Mouse (Mus musculus): ENCODE data around the gene Zcchc3.
A peak's percentile ranks its signal among the peaks of the same experiment; 100 is the strongest.

Zcchc3 gene

DNA sequence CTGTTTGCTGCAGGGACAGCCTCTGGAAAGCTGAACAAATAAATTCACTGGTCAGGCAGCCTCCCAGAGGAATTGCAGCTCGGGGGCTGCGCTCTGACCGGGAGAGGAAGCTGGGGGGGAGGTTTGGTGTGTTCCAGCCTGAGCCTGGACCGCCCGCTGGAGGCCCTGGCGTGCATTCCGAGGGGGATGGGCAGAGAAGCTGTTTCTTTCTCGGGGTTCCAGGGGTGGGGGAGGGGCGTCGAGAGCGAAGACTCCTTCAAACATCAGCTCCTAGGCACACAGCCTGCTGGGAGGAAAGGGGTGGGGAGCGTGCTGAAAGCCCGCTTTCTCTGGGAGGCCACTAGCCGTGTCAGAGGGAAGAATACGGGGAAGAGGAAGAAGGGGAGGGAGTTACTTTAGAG lies 3.9 kb downstream of the Zcchc3 start:
- no peak for DNase-seq (ENCODE audit: low read depth in 2 of 2, low spot score in 2 of 2)

DNA sequence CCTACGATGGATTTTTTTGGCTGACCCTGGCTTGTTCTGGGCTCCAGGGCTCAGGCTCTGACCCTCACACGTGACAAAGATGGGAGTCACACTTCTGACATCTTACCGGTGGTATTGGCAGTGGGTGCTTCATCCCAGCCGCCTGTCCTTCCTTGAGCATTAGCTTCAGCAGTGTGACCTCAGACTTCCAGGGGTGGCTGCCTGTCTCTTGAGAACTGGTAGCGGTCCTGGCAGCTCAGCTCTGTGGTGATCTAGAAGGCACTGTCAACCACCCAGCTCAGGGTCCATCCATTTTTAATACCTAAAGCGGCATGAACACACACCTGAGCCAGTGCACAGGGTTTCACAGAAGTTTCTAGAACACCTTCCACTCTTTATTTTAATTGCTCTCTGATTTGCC lies 5.0 kb downstream of the Zcchc3 start:
- DNase-seq (ENCODE audit: low read depth in 2 of 2, low spot score in 2 of 2) = no peak

DNA sequence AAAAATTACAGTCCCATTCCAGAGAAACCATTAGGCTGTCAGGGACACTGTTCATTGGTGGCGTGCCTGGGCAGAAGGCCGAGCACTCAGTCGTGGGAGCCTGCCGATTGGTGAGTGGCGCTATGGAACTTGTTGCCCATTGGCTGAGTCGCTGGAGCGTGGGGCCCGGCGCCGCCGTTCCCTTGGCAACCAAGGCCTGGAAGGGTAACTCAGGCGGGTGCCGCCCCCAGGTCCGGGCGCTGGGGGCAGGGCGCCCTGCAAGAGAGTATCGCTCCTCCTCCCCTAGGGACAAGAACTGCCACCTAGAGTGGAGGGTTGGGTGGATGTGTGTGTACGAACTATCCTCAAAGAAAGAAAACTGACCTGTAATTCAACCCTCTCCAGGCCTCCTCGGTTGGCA lies 8.7 kb downstream of the Zcchc3 start:
- peak; percentile 40 to 44 for DNase-seq (ENCODE audit: low read depth in 2 of 2, low spot score in 2 of 2)

DNA sequence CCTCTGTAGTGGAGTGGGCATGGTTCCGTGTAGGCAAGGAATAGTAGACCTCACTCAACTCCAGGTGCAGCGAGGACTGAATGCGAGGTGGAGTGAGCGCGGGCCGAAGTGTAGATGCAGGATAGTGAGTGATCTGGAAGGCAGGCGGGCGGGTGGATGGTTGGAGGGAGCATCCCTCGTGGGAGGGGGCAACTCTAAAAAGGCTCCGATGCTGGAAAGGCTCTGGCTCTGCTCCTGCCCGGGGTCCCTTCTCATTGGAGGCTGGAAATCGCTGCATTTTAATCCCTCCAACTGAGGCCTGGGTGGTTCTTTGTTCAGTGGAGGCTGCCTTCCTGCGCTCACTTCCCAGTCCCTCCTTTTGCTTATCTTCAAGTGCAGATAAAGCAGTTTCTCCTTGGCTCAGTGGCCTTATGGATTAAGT lies 15.7 kb downstream of the Zcchc3 start:
- no peak for DNase-seq (ENCODE audit: low read depth in 2 of 2, low spot score in 2 of 2)

DNA sequence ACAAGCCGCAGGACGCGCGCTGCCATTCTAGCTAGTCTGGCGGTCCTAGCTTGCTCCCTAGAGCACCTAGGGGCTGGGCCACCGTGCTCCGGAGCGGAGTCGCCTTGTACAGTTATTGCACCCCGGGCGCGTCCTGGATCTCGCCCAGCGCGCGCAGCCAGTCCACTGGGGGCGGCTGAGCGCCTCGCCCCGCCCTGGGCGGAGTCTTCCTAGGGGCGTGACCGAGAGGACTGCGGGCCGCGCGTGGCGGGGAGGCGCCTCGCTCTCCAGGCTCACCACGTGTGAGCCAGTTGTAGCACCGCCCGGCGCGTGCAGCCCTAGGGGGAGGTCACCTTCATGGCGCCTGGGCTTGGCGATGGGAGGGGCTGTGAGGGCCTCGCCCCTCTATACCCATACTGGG lies 16.1 kb downstream of the Zcchc3 start:
- DNase-seq (ENCODE audit: low read depth in 2 of 2, low spot score in 2 of 2) = peak; percentile 73 to 75

DNA sequence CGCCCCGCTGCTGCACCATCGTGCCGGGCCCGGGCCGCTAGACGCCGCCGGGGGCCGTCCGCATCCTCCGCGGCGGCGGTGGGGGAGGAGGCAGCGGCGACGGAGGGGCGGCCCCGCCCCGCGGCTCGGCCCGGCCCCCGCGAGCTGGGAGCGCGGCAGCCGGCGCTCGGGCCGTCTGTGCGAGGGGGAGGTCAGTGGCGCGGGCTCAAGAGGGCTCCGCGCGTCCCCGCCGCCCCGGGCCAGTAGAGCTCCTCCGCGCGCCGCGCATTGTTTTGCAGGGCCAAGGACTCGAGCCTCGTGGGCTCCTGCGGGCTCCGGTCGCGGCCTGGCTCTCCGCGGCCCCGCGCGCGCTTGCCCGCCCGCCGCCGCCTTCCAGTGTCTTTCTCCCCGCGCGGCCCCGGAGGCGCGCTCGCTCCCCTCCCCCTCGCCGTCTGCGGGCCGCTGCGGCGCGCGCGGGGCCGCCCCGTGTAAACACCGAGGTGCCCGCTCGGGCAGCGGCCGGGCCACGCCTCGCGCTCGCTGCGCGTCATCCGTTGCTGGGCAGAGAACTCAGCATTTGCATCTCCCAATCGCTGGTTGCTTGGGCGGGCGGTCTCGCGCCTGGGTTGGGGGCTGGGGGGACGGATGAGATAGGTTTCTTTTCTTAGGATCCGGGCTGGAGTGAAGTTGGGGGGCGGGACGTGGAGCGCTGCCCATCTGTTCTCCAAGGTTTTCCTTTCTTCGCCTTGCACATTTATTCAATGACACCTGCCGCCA lies 17.0 kb downstream of the Zcchc3 start, which contains the start of gene Sox12:
Gene Sox12, minus strand, starts transcription at position 384 of the 756 bp plus-strand sequence.
- DNase-seq (ENCODE audit: low read depth in 2 of 2, low spot score in 2 of 2) = peak; percentile 85 to 94

DNA sequence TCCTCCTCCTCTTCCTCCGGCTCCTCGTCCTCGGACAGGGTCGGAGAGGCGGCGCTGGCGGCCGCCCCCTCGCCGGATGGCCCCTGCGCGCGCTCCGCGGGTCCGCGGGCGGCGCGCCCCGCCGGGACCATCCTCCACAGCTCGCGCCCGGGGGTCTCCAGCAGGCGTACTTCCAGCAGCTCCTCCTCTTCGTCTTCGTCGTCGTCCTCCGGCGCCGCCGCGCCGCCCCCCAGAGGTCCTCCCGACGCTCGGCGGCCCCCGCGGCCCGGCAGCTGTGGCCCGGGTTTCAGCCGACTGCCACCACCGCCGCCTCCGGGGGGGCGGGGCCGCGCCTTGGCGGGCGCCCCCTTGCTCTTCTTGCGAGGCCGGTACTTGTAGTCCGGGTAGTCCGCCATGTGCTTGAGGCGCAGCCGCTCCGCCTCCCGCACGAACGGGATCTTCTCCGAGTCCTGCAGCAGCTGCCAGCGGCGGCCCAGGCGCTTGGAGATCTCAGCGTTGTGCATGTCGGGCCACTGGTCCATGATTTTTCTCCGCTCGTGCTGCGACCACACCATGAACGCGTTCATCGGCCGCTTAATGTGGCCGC lies 17.7 kb downstream of the Zcchc3 start:
- peak; percentile 45 to 47 for DNase-seq (ENCODE audit: low read depth in 2 of 2, low spot score in 2 of 2)

DNA sequence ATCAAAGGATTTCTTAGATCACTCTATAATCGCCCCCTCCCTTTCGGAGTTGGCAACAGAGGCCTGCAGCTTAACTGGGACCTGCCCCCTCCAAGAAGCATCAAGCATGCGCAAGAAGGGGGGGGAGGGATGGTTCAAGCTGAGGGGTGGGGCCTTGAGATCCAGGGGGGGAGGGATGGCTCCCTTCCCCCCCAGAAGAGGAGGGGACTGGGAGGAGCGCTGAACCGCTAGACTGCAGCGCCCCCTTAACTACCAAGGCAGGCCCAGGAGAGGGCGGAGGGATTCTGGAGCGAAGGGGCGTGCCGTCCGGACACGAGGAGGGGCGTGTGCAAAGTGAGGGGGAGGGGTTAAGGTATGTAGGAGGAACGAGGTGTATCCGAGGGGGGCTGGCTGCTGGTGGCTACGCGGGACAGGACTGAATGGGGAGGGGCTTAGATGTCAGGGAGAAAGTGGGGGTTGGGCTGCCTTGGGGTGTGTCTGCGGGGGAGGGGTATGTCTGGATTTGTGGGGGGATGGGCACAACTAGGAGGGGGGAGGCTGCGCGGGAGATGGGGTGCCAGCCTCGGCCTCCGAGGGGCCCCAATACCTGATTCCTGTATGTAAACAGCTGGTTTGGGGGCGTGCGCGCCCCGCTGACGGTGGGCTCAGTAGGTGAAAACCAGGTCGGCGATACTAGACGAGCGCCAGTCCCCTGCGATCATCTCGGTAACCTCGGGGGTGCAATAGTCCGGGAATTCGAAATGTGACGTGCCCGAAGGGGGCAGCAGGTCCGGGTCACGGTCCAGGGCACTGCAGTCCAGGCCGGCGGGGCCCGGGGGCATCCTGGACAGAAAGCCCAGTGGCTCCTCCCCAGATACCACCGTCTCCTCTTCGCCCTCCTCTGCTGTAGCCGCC lies 18.5 kb downstream of the Zcchc3 start:
- peak; percentile 30 to 50 for DNase-seq (ENCODE audit: low read depth in 2 of 2, low spot score in 2 of 2)

DNA sequence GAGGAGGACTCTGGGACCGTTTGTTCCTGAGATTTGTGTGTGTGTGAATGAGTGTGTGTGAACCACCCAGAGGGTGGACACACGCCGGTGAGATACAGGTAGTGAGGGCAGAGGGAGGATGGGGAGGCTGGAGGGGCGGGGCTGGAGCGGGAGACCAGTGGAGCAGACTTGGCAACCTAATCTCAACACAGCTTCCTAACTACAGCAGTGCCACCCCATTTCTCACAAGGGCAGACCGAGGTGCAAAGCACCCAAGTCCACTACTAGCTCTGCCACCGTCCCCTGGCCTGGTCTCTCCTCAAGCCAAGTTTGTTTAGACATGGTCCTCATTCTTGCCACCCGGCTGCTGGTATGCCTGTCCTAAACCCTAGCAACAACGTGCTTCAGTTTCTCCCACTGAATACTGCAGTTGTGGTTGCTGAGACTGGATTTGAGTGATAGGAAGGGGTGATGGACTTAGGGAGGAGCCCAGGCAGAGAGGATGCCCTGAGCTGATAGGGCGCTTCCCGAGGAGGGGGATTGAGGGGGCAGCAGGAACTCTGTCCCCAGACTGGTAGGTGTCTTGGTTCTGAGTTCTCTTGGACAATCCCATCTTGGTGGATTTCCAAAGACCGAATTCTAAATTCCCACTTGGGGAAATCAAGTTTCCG lies 19.4 kb downstream of the Zcchc3 start:
- no peak for DNase-seq (ENCODE audit: low read depth in 2 of 2, low spot score in 2 of 2)

DNA sequence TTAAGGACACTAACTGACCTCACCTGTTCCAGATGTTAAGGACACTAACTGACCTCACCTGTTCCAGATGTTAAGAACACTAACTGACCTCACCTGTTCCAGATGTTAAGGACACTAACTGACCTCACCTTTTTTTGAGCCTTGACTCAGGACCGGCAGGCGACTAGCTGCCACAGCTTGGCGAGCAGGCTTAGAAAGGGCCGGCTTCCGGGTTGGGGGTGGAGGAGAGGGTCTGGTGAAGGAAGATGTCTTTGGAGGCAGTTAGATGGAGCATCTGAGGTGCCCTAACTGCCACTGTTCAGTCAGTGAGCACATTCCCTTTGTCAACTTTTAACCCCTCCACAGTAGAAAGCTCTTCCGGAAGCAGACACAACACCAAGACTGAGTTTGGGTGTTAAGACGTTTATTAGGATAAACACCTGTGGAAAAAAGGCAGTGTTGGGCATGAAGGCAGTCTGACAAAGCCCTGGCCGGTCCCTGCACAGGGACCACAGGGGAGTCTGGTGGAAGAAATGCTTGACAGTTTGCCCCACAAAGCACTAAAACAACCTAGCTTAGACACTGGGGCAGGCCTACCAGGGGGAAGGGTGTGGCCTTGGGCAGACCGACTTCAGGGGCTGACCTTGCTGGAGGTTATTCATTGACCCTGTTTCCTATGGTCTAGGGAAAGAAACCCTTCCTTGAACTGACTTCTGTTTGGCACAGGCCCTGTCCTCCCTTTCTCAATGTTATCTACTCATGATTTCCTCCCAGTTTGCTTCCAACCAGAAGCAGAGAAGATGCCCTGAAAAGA lies 21.4 kb downstream of the Zcchc3 start:
- no peak for DNase-seq (ENCODE audit: low read depth in 2 of 2, low spot score in 2 of 2)

DNA sequence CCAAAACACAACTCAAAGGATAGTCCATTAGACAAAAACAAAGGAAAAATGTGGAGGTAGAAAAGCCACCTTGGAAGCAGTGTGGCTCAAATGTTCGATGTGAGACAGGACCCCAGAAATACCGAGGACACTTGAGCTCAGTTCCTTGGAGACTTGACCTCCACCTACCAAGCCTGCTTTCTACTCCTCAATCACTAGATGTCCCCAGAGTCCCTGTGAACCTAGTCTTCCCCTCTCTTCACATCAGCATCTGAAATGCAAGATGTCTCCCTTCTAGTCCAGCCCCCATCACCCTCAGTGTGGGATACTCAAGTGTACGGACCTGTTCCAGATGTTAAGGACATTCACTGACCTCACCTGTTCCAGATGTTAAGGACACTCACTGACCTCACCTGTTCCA lies 22.0 kb downstream of the Zcchc3 start:
- DNase-seq (ENCODE audit: low read depth in 2 of 2, low spot score in 2 of 2) = peak in 1 of 2 experiments; percentile 37

DNA sequence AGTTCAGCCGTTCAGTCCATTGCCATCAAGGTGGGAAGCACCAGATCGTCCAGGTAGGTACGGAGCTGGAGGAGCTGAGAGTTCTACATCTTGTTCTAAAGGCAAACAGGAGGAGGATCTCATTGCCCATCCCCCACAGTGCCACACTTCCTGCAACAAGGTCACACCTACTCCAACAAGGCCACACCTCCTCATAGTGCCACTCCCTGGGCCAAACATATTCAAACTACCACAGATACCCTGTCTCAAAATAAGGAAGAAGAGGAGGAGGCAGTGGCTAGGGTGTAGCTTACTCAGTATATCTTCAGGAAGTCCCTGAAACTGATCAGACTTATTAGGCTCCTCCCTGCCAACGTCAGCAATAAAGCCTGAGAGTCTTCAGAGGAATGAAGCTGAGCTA lies 30.6 kb downstream of the Zcchc3 start:
- DNase-seq (ENCODE audit: low read depth in 2 of 2, low spot score in 2 of 2) = no peak

DNA sequence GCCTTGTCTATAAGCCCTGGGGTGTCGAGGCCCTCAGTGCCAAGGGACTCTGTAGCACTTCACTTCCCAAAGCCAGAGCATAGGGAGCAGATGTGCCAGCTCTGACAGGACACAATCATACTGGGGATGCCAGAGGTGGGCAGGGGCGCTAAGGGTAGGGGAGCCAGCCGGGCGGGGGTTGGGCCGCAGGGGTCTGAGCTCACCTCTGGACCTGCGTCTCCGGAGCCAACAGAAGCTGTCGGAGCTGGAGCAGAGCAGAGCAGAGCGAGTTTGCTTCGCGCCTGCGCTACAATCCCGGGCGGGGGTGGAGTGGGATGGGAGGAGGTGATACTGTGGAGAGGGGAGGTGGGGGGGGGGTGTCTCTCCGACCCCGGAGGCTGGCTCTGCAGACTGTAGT lies 38.5 kb downstream of the Zcchc3 start, which contains the start of gene Nrsn2:
Gene Nrsn2, minus strand, starts transcription at position 294 of the 397 bp plus-strand sequence.
- DNase-seq (ENCODE audit: low read depth in 2 of 2, low spot score in 2 of 2) = no peak

DNA sequence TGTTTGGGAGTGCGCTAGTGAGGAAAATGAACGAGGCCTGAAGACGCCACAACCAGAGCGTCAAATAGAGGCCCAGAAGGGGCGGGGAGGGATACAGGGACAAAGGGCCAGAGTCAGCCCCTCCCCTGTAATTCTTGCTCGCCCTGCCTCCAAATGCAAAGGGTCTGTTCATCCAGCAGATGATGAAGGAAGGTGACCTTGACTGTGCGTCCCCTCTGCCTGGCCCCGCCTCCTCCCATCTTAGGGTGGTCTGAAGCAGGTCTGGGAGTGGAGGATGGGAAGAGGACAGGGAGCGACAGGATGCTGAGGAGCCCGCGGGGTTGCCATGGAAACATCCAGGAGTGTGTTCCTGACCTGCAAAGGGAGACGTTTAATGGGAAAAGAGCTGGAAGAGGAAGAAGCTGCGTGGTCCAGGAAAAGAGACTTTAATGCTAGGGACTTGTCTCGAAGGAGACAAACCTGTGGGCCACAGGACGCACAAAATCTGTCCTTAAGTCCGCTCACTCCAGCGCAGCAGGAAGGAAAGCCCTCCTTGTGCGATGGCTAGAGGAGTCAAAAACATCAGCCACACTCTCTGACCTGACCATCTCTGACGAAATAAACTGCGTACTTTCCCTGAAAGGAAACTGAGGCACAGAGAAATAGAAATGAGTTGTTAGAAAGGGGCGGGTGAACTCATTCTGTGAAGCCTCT lies 39.0 kb downstream of the Zcchc3 start:
- DNase-seq (ENCODE audit: low read depth in 2 of 2, low spot score in 2 of 2) = no peak

DNA sequence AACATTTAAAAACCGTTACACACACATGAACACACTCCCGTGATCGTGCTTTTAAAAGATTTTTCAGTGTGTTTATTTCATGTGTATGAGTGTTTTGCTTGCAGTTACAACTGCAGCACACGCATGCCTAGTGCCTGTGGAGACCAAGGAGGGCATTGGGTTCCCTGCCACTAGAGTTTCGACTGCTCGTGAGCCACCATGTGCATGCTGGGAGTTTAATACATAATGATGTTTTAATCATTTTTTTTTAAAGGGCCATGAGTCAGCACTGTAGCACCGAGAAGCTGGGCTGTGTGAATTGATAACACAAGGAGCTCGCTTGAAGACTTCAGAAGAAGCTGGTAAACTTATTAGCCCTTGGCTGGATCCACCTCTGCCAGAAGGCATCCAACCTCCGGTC lies 41.3 kb downstream of the Zcchc3 start:
- DNase-seq (ENCODE audit: low read depth in 2 of 2, low spot score in 2 of 2) = no peak

DNA sequence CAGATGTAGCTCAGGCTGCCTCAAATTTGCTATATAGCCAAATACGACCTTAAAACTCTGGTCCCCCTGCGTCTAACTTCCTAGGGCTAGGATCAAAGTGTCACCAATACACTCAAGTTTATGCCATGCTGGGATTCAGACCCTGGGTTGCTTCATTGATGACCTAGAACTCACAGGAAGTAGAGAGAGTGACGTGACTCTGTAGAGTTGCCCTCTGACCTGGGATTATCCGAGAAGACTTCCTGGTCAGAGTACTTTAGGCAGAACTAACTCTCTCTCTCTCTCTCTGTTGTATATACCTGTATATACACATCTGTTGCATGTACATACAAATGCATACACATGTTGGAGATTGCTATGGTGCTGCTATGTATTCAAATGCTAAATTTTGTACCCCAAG lies 42.2 kb downstream of the Zcchc3 start:
- DNase-seq (ENCODE audit: low read depth in 2 of 2, low spot score in 2 of 2) = no peak

DNA sequence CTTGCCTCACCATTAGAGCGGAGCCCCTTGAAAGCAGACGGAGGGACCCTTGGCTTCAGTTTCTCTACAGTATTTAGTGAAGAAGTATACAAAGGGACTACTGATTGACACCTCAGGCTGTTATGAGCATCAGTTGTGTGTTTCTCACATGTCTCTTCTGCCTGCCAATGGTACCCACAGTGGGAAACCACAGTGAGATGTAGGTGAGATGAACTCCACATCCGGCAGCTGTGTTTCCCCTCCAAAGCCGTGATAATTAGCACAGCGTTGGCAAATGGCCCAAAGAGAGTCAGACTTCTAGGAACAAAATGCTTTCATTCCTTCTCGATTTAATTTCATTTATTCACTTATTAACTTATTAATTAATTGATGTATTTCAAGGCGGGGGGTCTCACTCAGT lies 42.7 kb downstream of the Zcchc3 start:
- DNase-seq (ENCODE audit: low read depth in 2 of 2, low spot score in 2 of 2) = peak in 1 of 2 experiments; percentile 49

DNA sequence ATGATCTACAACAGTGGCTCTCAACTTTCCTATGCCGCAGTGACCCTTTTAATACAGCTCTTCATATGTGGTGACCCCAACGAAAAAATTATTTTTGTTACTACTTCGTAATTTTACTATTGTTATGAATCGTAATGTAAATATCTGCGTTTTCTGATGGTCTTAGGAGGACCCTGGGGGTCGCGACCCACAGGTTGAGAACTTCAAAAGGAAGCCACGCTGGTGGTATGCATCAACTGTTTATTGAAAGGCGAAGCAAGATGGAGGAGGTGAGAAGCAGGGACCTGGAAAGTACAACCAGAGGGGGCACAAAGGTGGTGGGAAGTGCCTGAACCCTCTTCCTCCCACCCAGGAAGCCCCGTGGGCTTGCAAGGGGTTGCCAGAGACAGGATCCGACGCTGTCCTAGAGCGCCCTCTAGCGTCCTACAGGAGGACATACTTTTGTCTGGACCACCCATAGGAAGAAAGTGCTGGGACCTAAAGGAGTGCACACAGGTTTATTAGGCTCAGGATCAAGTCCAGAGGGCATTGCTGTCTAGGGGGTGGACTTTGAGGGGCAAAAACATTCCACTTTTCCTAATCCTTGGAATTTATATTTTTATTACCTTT lies 46.2 kb downstream of the Zcchc3 start:
- DNase-seq (ENCODE audit: low read depth in 2 of 2, low spot score in 2 of 2) = peak; percentile 59 to 67

DNA sequence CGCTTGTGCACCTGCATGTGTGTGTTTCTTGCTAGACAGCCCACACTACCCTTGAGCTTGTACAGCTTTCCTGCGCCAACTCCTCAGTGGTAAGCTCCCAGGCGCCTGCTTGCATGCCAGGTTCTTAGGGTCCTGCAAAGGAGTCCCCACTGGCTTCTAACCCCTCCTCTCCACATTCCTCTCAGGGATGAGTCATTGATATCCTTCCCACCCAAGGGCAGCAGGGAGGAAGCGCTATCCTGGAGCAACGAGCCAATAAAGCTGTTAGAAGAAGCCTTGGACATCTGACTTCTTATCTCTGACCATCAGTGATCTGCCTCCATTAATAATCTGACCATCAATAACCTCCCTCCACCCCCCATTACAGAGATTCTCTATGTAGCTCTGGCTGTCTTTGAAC lies 46.9 kb downstream of the Zcchc3 start:
- no peak for DNase-seq (ENCODE audit: low read depth in 2 of 2, low spot score in 2 of 2)

Measured in CD8-positive naive resting alpha-beta T cell, adult 2 months (primary cell).